Mouse (Mus musculus) granulocyte monocyte progenitor cell, adult 5-6 weeks (primary cell): ENCODE results near the gene Grid2. TPM values are rescaled to one million over a fixed set of nuclear protein-coding genes. Genes with fewer than 3 reads are reported as not detected.
A peak's percentile ranks its signal among the peaks of the same experiment; 100 is the strongest.
"Not testable (repeated sequence)": the region's sequence is repeated elsewhere in the genome, so short reads cannot be mapped to it uniquely, and the experiment has no call there.

Source experiments
- ATAC-seq: replicated peaks from 2 replicates; pipeline ENCODE4 v1.8.0; 2016; ENCODE audit warnings: mild to moderate bottlenecking, moderate TSS enrichment, inconsistent platforms; ENCODE audit not compliant: poor library complexity, severe bottlenecking
- total RNA-seq, 2 experiments: library from RNA; stranded (forward) in 1 of 2; stranded (reverse) in 1 of 2; fragments of 200-712, 200-1000 nt in 1 of 2; fragments of >200 nt in 1 of 2; fragmentation: Nextera tagmentation in 1 of 2; gene quantifications; 2 replicates each; pipeline ENCODE4 v1.2.3; 2014 to 2017

The Grid2 gene
- total RNA-seq (2014; fragmentation: Nextera tagmentation) (not detected in 2 replicates), total RNA-seq (2017) (not detected in 2 replicates)

DNA sequence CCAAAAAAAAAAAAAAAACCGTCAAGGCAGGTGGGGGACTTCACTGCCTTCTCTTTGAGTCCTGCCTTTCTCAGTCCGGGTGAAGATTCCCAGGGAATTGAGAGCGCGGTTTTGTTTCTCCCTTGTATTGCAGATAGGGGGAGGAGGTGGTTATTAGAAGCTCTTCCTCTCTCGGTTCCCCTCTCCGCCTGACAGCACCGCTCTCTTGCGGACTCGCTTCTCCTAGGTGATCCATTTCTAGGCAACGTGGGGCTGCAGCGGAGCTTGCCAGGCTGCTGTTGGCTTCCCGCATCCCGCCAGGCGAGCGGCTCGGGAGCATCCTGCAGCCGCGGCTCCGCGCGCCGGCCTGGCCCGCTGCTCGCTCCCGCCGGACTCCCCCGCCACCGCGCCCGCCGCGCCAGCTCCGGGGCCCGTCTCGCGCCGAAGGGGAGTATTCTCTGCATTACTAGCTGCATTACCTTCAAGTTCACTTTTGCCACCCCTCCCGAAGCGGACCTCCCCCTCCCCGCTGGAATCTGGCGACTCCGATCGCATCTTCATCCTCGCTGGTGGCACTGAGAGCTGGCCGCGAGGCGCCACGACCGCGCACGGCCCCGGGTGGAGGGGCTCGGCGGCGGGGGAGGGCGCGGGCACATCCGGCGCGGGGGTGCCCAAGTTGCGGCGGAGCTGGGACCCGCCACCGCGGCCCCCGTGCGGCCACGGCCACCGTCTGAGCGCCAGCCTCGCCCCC lies at the start of gene Grid2:
Gene Grid2, plus strand, starts transcription at position 51 of the 730 bp plus-strand sequence.
- ATAC-seq, result peak; percentile 35; the same call in 1 of the 2 replicates

DNA sequence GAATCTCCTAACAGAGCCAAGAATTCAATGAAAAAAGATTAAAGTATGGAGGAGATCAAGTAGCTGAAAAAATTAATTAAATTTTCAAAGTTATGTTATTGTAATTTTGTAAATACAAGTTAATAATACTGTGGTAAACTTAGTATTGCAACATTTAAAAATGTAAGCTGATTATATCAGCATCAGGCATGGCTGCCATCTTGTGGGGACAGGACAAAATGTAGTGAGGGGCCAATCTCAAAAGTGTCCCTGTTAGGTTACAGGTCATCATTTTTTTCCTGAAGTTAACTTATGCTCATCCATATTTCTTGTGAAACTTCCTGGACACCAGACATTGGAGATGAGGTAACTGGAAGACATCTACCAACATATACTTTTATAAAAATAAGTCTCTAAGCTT lies 4.9 kb upstream of the Grid2 start:
- ATAC-seq, result no peak

DNA sequence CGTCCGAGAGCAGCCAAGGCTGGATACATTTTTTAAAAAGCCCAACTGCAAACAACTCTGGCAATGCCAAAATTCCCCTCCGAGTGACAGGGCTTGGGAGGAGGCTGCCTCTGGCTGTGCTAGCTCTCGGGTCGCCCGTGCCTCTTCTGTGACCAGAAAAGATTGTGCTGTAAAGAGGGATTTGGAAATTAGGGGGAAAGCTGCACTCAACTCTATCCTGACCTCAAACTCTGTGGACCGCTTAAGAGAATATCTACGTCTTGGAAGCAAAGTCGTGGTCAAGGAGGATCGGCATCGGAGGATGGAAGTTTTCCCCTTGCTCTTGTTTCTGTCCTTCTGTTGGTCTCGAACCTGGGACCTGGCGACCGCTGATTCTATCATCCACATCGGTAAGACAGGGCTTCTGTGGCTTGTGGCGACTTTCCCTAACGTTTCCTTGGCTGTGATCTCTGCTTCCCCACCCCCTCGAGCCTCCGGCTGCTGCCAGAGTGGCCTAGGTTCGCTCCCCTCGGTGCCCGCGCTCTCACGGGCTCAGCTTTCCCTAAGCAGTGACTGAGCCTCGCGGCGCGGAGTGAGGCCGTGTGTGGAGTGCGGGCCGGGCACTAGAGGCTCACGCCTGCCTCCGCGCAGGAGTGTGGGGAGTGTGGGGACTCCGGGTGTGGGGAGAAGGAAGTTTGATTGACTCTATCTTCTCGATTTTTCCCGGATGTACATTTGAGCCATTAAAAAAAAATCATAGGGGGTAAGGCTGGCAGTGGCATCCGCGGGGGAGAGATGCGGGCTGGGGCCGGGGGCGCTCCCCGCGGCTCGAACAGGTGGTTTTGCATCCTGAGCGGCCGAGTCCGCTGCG lies 1.1 kb downstream of the Grid2 start:
- no peak for ATAC-seq

DNA sequence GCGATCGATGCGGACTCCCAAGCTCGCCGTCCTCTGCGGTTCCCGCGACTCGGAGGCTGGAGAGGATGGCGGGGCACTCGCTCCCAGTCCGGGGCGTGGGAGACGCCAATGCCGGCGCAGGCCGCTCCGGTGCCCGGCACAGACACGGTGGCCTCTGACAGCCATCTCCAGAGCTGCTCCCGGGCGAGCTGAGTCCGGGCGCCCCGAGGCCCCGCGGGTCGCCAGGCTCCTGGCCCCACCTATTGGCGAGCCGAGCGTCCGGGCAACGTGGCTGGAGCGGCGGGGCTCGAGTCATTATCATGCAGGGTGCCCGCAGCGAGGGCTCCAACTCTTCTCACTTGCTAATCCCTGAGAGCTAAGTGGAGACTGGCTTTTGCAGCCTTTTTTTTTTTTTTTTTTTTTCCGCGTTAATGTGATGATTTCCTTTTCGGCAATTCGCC lies 1.8 kb downstream of the Grid2 start:
- peak; percentile 37 for ATAC-seq

DNA sequence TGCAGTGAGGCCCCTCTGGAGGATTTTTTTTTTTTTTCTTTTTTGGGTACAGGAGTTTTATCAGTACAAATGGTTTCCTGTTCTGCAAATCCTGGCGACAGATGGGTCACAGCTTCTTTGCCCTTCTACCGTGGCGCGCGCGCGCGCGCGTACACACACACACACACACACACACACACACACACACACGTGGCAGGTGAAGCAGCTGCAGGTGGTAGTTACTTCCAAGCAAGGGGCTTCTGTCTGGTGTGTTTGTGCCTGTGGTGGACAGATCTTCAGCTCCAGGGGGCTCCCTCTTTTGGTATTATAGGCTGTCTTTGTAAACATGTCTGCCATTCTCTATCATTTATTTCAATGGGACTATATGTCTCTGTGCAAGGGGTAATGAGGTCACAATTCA lies 2.2 kb downstream of the Grid2 start:
- ATAC-seq, result no peak

DNA sequence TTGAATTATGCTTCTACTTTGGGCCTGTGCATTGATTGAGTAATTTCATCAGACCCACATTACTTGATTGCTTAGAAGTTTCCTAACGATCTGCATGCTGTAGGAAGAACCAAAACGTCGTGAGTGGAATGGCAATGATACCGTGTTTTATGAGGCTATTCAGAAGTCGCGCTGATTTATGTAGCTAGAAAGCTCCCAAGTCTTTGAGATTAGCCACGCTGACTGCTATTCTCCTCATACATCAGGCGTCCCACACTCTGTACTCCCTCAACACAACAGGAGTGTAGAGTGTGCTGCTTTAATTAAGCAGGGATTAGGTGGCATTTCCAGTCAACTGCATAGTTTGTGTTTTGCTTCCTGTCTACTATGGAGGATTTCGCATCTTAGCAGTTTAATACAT lies 4.1 kb downstream of the Grid2 start:
- ATAC-seq, result no peak

DNA sequence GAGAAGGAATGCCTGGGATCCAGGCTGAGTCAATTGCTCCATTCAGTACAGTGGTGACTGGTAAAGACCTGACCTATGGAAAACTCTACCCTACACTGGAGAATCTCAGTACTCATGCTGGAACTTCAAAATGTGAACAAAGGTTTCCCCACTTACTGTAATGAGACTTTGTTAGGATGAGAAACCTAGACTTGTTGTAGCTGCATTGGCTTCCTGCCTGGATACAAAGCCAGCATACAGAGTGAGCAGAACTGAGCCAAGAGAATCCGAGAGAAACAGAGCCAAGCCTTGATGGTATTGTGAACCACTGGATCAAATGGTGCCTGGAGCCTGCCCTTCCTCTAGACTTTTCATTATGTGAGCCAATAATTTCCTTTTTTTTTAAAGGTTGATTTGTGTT lies 28.7 kb downstream of the Grid2 start:
- ATAC-seq, result no peak

DNA sequence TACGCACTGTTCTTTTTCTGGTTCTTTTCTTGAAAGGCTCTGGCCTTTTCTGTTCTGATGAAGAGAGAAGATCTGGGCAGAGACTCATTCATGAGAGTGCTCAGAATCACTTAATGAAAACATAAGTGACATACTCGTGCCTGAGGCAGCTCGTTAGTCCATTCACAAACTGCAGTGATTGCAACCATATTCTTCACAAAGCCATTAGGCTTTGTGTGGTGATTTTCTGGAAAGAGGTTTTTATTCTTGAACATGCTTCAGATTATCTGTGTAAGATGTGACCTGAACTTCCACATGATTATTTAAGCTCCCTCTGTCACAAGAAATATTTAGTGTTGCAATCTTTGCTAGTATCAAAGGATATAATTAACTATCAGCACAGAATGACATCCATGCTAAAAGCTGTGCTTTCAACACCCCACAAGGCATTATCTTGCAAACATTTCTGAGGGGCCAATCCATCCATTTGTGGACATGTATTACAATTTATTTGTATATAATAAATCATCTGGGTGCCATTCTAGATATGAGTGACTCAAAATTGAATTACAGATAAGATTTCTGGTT lies 86.8 kb downstream of the Grid2 start:
- ATAC-seq, result no peak

DNA sequence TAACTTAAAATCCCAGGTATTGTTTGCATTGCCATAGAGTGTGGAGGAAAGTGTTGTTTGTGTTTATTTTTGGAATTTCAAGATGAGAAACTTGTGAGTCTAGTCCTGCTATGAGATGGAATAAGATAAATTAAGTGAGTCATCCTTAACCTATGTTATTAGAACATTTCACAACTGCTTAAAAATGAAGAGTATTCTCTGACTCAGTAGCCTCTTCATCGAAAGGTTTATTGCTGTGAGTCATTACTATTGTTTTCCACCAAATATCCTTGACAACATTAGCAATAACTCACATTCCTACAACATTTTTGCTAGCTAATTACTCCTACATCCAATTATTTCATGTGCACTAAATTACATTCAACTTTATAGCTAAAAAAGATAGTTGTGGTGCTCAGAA lies 91.3 kb downstream of the Grid2 start:
- no peak for ATAC-seq

DNA sequence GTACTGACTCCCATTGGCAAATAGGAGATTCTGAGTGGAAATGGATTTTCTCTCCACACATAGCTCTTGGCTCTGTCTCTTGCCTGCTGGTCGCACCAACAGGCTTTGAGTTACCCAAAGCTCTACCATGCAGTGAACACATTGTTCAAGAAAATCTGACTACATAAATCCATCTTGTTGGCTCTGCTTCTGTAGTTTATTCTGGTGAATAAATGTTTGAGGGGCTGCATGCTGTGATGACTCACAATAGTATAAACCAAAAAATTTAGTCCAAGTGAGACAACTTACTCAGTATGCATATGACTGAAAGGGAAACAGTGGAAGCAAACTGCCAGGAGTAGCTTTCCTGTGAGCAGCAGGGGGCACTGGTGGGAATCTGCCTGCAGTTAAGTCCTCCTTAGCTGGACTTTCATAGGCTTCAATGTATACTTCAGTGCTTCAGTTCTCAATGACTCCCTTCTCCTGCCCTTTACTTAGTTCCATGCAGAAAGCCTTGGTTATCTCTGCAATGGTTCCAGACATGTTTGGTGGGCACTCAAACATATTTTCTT lies 125.5 kb downstream of the Grid2 start:
- ATAC-seq, result no peak

DNA sequence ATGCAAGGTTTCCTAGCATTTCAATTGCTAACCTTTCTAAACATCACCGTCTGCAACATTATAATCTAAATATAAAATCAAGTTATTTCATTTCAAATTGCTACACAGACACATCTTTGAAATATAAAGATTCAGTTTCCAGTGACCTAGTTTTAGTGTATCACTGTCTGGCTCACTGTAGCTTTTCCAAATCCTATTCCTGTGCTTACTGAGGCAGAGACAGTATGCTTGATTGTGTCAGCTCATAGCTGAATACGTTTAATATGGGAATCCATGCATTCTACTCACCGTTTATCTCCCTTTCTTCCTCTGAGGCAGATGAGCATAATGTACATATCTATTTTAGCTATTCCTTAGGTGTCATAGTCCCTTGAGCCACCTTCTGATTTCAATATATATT lies 146.0 kb downstream of the Grid2 start:
- no peak for ATAC-seq

DNA sequence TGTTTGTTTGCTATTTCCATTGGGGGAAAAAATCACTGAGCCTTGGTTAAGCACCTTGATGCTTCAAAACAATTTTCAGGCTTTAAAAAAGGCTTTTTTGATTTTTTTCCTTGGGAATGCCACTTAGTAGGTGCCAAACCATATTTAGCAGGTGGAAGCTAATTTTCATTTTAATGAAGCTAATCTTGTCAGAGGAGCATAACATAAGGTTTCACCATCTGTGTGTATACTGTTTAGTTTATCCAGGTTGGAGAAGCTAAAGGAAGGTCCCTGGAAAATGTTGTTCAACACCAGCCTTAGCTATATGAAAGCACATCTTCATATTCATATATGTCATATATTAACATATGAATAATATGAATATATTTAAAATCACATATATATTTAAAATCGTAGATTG lies 161.9 kb downstream of the Grid2 start:
- no peak for ATAC-seq

DNA sequence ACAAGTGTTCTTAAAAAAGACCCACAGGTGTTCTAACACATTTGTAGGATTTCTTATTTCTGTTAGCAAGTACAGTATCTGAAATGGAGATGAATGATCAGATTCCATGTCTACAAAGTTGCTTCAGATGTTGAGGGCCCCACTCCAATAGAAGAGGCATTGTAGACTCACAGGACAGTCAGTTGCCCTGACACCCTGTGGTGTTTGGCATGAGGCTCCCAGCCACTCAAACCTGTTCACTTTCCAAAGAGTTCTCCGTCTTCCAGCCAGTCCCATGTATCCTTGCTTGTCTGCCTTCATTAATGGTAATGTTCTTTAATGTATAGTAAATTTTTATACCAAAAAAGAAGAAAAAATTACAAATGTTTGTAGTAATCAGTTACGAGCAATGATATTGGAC lies 177.1 kb downstream of the Grid2 start:
- ATAC-seq, result no peak

DNA sequence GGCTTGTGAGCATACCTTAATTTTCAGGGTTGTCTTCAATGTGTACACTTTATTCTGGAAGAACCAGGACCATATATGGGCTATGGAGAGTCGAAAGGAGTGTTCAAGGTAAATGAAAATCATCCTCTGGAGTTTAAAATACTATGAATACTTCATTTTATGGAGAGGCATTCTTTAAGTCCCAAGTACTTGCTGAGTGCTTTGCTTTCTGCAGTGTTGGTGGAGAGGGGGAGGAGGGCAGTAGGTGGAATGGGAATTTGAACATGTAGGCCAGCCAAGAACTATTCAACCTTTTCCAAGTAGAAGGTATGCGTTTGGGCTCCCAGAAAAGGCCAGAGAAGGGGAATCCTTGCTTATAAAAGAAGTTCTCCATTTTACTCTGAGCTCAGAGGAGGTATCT lies 192.5 kb downstream of the Grid2 start:
- no peak for ATAC-seq

DNA sequence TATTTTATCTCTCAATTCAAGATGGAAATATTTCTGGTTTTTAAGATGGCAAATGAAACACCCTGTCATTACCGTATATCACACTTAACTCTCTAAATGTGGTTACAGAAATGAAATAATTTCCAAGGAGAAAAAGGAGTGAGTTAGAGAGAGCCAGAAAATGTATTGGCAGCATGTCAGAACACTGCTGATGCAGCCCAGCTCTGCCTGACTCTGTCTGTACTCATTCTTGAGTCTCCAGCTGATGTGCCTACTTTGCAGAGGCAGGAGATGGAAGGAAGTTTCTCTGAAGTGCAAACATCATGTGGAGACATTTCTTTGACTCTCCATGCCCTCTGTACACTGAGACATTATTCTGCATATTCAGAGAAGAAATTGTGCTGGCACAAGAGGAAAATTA lies 226.5 kb downstream of the Grid2 start:
- no peak for ATAC-seq

DNA sequence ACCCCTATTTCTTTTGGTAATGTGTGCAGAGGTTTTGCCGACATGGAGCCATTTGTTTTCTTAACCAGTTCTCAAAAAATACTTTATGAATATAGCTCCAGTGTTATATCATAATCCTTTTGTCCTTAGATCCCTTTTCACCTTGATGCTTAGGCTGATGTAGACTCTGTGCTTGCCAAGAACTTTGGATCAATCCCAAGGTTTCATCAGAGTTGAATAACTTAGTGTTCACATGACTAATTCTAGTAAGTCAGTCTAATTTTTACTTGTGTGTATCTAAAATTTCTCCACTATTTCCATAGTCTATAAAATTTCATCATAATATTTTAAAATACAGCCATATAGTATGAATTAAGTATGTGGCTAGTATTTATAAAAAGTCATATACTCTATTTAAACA lies 259.3 kb downstream of the Grid2 start:
- ATAC-seq, result no peak

DNA sequence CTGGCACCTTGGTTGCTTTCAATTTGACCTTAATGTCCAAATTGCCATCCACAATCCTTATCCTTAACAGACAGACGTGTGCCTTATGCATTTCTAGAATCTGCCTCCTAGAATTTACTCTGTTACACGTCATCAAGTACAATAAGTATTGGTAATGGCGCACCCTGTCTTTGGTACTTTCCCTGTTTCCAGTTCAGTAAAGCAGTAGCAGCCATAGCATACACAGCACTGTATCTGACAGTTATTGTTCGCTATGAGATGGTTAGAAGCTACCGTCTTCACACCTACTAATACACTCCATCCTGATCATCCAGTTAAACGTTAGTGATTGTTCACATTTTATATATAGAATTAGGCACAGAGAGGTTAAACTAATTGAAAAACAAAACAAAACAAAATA lies 260.3 kb downstream of the Grid2 start:
- no peak for ATAC-seq

DNA sequence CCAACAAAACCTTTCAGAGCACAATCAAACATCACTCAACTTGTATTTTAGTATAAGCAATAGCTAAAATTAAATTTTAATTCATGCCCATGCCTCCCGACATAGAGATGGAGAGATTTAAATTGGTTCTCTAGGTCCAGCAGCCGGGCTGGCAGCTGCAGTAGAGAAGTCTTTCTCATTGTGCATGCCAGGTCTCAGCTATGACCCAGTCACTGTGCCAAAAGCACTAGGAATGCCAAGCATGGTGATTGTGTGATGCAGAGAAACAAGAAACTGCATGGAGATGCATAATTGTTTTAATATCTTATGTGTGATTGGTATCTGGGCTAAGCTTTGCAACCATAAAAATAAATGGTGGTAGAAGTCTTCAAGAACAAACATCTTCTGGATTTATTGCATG lies 276.1 kb downstream of the Grid2 start:
- ATAC-seq, result no peak

DNA sequence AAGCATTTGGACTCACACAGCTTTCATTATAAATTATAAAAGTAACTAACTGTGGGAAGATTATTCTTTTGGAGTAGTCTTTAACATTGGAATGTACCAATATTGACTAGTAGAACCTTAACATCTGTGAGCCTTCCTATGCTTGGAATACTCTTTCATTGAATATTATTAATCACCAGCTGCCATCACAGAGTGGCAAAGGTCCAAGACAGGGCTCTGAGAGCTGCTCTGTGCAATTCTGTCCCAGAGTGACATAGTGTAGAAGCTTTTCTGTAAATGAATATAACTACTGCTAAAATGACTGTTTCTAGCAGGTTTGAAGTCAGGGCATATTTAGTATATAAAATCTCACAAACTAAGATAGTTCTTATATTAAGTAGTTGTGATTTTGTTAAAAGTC lies 277.2 kb downstream of the Grid2 start:
- ATAC-seq, result no peak

DNA sequence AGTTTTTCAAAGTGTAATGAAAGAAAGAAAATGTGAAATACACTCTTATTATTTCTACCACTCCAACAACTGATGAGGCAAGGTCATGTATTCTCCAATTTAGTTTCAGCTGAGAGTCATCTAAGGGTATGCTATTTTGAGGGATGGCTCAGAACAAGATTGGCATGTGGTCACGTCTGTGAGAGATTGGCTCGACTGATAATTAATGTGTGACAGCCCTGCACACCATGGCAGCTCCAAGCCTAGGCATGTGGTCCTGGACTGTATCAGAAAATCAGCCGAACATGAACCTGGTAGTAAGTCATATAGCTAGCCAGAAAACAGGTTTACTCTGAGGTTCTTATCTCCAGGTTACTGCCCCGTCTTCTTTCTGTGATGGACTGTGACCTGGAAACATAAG lies 292.1 kb downstream of the Grid2 start:
- ATAC-seq, result no peak

DNA sequence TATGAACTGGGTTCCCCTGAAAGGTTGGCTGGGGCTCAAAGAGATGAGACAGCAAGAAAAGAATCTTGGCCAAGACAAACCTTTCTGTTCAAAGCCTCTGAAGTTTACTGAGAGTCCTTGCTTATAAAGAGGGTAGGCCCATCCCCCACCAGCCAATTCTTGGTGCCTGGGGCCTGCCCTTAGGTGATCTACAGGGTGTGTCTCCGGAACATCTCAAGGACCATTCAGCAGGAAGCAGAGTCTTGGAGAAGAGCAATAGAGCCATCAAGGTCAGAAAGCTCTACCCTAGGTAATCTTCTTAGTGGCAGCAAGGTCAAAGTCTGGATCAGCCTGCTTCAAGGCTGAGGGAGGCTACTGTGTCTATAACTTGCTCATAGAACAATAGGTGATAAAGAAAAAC lies 313.1 kb downstream of the Grid2 start:
- ATAC-seq, result not testable (repeated sequence)
